Mouse (Mus musculus): ENCODE results near the gene E030018B13Rik. TPM values are rescaled to one million over a fixed set of nuclear protein-coding genes. Genes with fewer than 3 reads are reported as not detected.
A peak's percentile ranks its signal among the peaks of the same experiment; 100 is the strongest.

Gene E030018B13Rik
- total and polyA plus RNA-seq, 3 experiments: not detected

- Histone ChIP-seq H3K9ac (ENCODE audit: low read depth, low read length) (peak overlapping the region; percentile 82), H3K36me3 (ENCODE audit: control insufficient read depth, insufficient read depth, low read length) (peaks cover 46% of the 10 kb centered on the region), H3K79me2 (replicated peaks; ENCODE audit: control insufficient read depth, insufficient read depth, low read length) (peaks cover 10% of the 10 kb centered on the region), H3K4me3 (peak overlapping the region; percentile 42), H3K27ac (peak overlapping the region; percentile 97), H3K4me1 (ENCODE audit: control insufficient read depth, insufficient read depth, low read length) (peaks cover 63% of the 10 kb centered on the region), H3K27me3 (ENCODE audit: control insufficient read depth, insufficient read depth, low read length) (no peaks in the 10 kb centered on the region)
- TF ChIP-seq EP300 (IDR thresholded peaks at IDR 0.05; ENCODE audit: insufficient read depth, low read depth, low read length) (peak; percentile 99), CTCF (IDR thresholded peaks at IDR 0.05) (no peak), POLR2A (IDR thresholded peaks at IDR 0.05; ENCODE audit: insufficient read depth, low read depth, low read length) (peak; percentile 92)
- DNase-seq: peak in 1 of 2 experiments; percentile 83
- WGBS: 24% methylated on average over 2 of the region's 2 CpGs
- intact Hi-C loops (cut with DNase I): no loop called here
Measured at GRCm38 (mm10) chr7:63905190-63905589, 11.5 kb upstream of the E030018B13Rik start.

- Histone ChIP-seq H3K36me3 (ENCODE audit: control insufficient read depth, insufficient read depth, low read length) (peaks cover 42% of the 10 kb centered on the region), H3K27me3 (ENCODE audit: control insufficient read depth, insufficient read depth, low read length) (no peaks in the 10 kb centered on the region), H3K4me1 (ENCODE audit: control insufficient read depth, insufficient read depth, low read length) (peaks cover 64% of the 10 kb centered on the region), H3K79me2 (replicated peaks; ENCODE audit: control insufficient read depth, insufficient read depth, low read length) (peaks cover 9% of the 10 kb centered on the region), H3K4me3 (peak overlapping the region; percentile 46), H3K9ac (ENCODE audit: low read depth, low read length) (peak overlapping the region; percentile 82), H3K27ac (peak overlapping the region; percentile 97)
- no peak for DNase-seq
- WGBS: 29% methylated on average over 5 of the region's 5 CpGs
- TF ChIP-seq POLR2A (IDR thresholded peaks at IDR 0.05; ENCODE audit: insufficient read depth, low read depth, low read length) (no peak), EP300 (IDR thresholded peaks at IDR 0.05; ENCODE audit: insufficient read depth, low read depth, low read length) (peak; percentile 70; the same call in 1 of the 2 replicates), CTCF (IDR thresholded peaks at IDR 0.05) (no peak)
- intact Hi-C loops (cut with DNase I): no loop called here
Measured at GRCm38 (mm10) chr7:63905642-63906041, 11.0 kb upstream of the E030018B13Rik start.

GRCm38 (mm10) chr7:63907778-63908495, 8.7 kb upstream of the E030018B13Rik start:
- Histone ChIP-seq H3K79me2 (replicated peaks; ENCODE audit: control insufficient read depth, insufficient read depth, low read length) (peaks cover 6% of the 10 kb centered on the region), H3K4me1 (ENCODE audit: control insufficient read depth, insufficient read depth, low read length) (peaks cover 64% of the 10 kb centered on the region), H3K36me3 (ENCODE audit: control insufficient read depth, insufficient read depth, low read length) (peaks cover 48% of the 10 kb centered on the region), H3K9ac (ENCODE audit: low read depth, low read length) (peak overlapping the region; percentile 48), H3K27me3 (ENCODE audit: control insufficient read depth, insufficient read depth, low read length) (no peaks in the 10 kb centered on the region), H3K4me3 (no peak overlapping the region), H3K27ac (peak overlapping the region; percentile 97)
- DNase-seq: no peak
- 44% methylated on average over 5 of the region's 5 CpGs for WGBS
- intact Hi-C loops (cut with DNase I): no loop called here
- 0 out of 2 replicates have a peak, but pooled peaks have one; percentile 10 for TF ChIP-seq POLR2A (IDR thresholded peaks at IDR 0.05; ENCODE audit: insufficient read depth, low read depth, low read length)
- no peak for TF ChIP-seq EP300 (IDR thresholded peaks at IDR 0.05; ENCODE audit: insufficient read depth, low read depth, low read length)

GRCm38 (mm10) chr7:63908496-63909285, 8.0 kb upstream of the E030018B13Rik start:
- Histone ChIP-seq H3K79me2 (replicated peaks; ENCODE audit: control insufficient read depth, insufficient read depth, low read length) (peaks cover 4% of the 10 kb centered on the region), H3K27me3 (ENCODE audit: control insufficient read depth, insufficient read depth, low read length) (no peaks in the 10 kb centered on the region), H3K27ac (peak overlapping the region; percentile 97), H3K36me3 (ENCODE audit: control insufficient read depth, insufficient read depth, low read length) (peaks cover 48% of the 10 kb centered on the region), H3K9ac (ENCODE audit: low read depth, low read length) (peak overlapping the region; percentile 48), H3K4me1 (ENCODE audit: control insufficient read depth, insufficient read depth, low read length) (peaks cover 65% of the 10 kb centered on the region), H3K4me3 (no peak overlapping the region)
- 23% methylated on average over 9 of the region's 11 CpGs for WGBS
- TF ChIP-seq CTCF (IDR thresholded peaks at IDR 0.05) (no peak), EP300 (IDR thresholded peaks at IDR 0.05; ENCODE audit: insufficient read depth, low read depth, low read length) (no peak), POLR2A (IDR thresholded peaks at IDR 0.05; ENCODE audit: insufficient read depth, low read depth, low read length) (no peak)
- no peak for DNase-seq
- intact Hi-C loops (cut with DNase I): no loop called here

- DNase-seq: no peak
- H3K27me3 ChIP-seq (ENCODE audit: control insufficient read depth, insufficient read depth, low read length): no peaks in the 10 kb centered on the region
- peaks cover 42% of the 10 kb centered on the region for H3K36me3 ChIP-seq (ENCODE audit: control insufficient read depth, insufficient read depth, low read length)
- H3K79me2 ChIP-seq (replicated peaks; ENCODE audit: control insufficient read depth, insufficient read depth, low read length): peaks cover 4% of the 10 kb centered on the region
- WGBS: 26% methylated on average over 5 of the region's 5 CpGs
- peak overlapping the region; percentile 39; the same call in 1 of the 2 replicates for H3K9ac ChIP-seq (ENCODE audit: low read depth, low read length)
- H3K27ac ChIP-seq: peak overlapping the region; percentile 97
- TF ChIP-seq EP300 (IDR thresholded peaks at IDR 0.05; ENCODE audit: insufficient read depth, low read depth, low read length): 0 out of 2 replicates have a peak, but pooled peaks have one; percentile 57
- no peak for TF ChIP-seq POLR2A (IDR thresholded peaks at IDR 0.05; ENCODE audit: insufficient read depth, low read depth, low read length)
- no peak for TF ChIP-seq CTCF (IDR thresholded peaks at IDR 0.05)
- intact Hi-C loops (cut with DNase I): no loop called here
- H3K4me3 ChIP-seq: no peak overlapping the region
- peaks cover 67% of the 10 kb centered on the region for H3K4me1 ChIP-seq (ENCODE audit: control insufficient read depth, insufficient read depth, low read length)
Measured at GRCm38 (mm10) chr7:63910225-63910624, 6.4 kb upstream of the E030018B13Rik start.

Data from heart, adult 2 months (tissue).